Mouse (Mus musculus): Measurements from ENCODE around the gene Il5. TPM values are rescaled to one million over a fixed set of nuclear protein-coding genes. Genes with fewer than 3 reads are reported as not detected.

Il5 gene
- total RNA-seq (2021): not detected
- long read RNA-seq: 0 reads

DNA sequence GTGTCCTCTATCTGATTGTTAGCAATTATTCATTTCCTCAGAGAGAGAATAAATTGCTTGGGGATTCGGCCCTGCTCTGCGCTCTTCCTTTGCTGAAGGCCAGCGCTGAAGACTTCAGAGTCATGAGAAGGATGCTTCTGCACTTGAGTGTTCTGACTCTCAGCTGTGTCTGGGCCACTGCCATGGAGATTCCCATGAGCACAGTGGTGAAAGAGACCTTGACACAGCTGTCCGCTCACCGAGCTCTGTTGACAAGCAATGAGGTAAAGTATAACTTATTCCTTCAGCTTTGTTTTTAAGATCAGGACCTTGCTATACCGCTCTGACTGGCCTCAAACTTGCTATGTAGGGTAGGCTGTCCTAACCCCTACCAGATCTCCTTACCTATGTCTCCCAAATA is at the start of gene Il5:
TSS of gene Il5 (plus strand) at position 80 of the 400 bp plus-strand sequence.
- DNase-seq (ENCODE audit: low spot score in 2 of 2): no peak

DNA sequence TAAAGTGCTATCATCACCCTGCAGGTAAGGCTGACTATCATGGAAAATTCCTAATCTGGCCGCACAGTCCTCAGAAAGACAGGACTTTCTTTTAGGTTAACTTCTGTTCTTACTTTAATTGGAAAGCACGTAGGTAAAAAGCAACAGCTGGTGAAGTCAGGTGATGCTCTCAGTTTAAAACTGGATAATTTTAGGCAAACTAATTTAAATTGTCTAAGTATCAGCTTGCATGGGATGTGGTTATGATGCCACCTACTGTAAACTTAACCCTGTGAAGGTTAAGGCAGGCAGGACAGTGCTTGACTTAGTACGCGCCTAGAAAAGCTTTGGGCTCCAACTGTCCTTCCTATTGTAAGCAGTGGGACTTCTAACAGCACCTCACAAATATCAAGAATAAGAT is 49.2 kb upstream of the Il5 start:
- no peak for DNase-seq (ENCODE audit: low spot score in 2 of 2)

DNA sequence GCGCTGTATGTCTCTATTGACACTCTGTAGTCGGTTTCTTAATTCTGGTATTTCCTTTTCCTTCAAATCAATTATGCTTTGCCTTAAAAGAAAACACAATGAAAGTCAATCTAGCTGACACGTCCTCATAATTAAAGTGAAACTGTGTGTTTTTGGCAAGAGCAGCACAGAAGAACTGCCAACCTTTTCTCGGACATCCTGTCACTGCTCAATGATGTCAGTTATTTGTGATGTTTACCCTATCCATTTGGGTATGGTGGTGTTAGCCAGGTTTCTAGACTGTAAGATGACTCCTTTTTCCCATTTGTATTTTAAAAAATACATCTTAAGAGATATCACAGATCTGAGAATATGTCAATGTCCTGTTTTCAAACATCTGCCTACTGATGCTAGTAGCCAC is 40.5 kb upstream of the Il5 start:
- no peak for DNase-seq (ENCODE audit: low spot score in 2 of 2)

- DNase-seq (ENCODE audit: low spot score in 2 of 2): no peak
Observed at GRCm38 (mm10) chr11:53681686-53682085, 38.9 kb upstream of the Il5 start.

- no peak for DNase-seq (ENCODE audit: low spot score in 2 of 2)
Observed at GRCm38 (mm10) chr11:53682170-53682569, 38.4 kb upstream of the Il5 start.

DNA sequence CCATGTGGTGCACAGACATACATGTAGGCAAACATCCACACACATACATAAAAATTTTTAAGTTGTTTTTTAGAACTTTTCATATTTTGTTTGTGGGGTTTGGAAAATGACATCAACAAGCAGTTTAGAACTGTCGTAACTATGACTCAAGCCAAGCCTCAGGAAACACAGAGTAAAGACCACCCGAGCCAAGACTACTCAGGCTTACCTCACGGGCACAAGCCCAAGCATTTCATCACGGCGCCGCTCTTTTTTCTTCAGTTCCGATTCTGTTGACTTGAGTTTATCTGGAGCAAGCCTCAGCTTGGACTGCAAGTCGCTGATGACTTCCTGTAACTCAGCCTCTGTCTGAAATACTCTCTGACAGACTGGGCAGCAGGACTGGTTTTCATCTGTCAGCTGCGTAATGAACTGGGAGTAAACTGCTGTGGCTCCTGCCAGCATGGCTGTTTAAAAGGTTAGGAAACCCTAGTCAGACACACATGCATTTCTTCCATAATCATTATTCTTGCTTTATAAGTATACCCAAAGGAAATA is 37.5 kb upstream of the Il5 start:
- DNase-seq (ENCODE audit: low spot score in 2 of 2): no peak

GRCm38 (mm10) chr11:53691979-53692378 is 28.6 kb upstream of the Il5 start:
- DNase-seq (ENCODE audit: low spot score in 2 of 2): no peak

DNA sequence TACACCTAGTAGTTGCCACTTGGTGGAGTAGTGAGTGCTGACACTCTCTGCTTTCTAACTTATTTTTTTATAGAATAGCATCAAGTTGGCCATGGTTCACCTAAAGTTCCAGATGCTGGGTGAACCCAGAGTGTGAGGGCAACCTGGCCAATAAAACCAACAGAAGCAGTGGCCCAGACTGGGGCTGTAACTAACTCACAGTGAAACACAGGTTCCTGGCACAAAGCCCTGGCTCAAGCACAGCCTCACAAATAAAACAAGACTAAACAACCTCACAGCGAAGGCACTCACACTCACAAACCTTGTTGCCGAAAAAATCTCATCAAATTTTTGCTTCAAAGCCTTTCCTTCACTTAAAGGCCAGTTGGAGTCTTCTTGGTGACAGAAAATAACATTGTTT is 22.1 kb upstream of the Il5 start:
- DNase-seq (ENCODE audit: low spot score in 2 of 2): no peak

DNA sequence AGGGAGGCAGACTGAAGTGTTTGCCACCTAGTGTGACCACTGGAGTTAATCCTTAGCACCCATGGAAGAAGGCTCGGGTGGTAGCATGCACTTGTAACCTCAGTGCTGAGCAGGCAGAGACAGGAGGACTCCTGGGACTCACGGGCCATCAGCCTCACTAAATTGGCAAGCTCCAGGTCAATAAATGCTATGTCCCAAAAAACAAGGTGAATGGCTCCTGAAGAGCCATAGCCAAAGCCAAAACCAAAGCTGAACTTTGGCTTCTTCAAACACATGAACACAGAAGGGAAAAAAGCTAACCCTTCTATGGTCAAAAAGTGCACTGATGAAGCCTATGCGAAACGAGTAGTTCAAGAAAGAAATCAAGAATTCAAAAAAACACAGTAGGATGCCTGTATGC is 21.2 kb upstream of the Il5 start:
- DNase-seq (ENCODE audit: low spot score in 2 of 2): no peak

DNA sequence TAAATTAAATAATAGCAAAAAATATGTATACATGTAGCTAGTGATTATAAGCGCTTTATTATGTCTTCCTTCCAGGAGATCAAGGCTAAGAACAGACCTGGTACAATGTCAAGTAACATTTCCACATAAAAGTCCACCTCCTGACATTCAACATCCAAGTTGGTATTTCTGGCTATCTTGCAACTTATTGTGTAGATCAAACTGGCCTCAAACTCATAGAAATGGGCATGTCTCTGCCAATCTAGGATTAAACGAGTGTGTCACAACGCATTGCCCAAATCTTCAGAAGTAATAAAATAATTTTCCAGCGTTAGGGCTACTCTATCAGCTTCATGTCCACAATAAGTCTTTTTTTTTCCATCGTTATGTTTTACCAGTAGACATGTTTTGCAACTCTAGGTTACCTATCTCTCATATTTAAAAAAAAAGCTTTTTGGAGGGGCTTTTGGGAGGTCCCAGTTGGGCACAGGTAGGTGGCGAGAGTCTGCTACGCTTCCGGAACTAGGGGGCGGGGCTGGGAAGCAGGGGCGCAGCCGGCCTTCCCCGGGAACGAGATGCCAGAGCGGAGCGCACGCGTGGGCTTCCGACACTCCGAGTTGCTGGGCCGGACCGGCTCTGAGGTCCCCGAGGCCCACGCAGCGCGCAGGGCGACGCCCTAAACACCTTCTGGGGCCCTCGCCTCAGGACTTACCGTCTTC is 14.2 kb upstream of the Il5 start:
- DNase-seq (ENCODE audit: low spot score in 2 of 2): peak in 1 of 2 experiments; percentile 21

DNA sequence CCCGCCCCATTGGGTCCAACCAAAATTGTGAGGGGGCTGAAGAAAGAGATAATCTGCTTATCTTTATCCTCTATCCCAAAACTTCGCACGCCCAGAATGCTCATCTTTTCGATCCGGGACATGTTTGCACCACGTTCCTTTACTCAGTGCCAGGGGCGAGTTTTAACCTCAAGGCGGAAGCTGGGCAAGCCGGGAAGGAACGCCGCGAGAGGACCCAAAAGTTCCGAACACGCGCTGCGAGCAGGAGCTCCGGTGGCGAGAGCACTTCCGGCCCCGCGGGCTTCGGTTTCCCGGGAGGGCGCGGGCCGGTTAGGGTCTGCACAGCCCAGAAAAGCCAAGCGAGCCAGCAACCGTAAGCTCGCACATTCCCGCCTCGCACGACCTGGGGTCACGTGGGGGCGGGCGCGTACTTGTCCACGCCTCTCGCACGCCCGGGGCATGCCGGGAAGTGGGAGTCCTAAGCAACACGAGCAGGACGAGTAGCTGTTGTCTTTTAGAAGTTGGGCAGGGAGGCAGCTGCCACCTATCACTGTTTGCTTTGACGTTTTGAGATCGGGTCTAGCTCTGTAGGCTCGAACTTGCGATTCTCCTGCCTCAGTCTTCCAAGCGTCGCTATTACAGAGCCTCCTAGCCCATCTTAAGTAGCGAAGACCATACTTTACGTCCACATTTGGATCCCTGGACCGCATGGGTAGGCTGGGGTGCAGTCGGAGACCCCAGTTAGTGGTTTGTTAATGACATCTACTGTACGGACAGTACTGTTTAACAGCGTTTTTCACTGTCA is 13.5 kb upstream of the Il5 start, which contains the start of gene Rad50:
TSS of gene Rad50 (minus strand) at position 386 of the 784 bp plus-strand sequence.
- peak; percentile 86 to 95 for DNase-seq (ENCODE audit: low spot score in 2 of 2)

- DNase-seq (ENCODE audit: low spot score in 2 of 2): no peak
Observed at GRCm38 (mm10) chr11:53707718-53708009, 12.9 kb upstream of the Il5 start.

- no peak for DNase-seq (ENCODE audit: low spot score in 2 of 2)
Observed at GRCm38 (mm10) chr11:53719701-53720100, 893 bp upstream of the Il5 start.

GRCm38 (mm10) chr11:53731457-53731856 is 10.9 kb downstream of the Il5 start:
- DNase-seq (ENCODE audit: low spot score in 2 of 2): no peak

DNA sequence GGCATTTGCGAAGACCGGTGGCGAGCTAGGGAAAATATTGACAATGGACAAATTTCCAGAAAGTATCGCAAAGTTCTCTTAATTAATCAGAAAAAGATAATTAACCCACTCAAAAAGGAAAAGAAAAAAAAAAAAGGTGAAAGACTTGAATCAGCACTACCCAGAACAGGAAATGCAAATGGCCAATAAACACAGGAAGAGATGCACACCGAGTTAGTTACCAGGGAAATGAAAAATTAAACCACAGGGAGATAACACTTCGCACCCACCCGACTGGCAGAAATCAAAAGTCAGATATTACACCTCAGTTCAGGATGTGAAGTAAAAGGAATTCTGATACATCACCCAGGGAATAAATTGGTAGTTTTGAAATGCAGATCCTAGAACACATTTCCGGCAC is 11.7 kb downstream of the Il5 start:
- DNase-seq (ENCODE audit: low spot score in 2 of 2): no peak

DNA sequence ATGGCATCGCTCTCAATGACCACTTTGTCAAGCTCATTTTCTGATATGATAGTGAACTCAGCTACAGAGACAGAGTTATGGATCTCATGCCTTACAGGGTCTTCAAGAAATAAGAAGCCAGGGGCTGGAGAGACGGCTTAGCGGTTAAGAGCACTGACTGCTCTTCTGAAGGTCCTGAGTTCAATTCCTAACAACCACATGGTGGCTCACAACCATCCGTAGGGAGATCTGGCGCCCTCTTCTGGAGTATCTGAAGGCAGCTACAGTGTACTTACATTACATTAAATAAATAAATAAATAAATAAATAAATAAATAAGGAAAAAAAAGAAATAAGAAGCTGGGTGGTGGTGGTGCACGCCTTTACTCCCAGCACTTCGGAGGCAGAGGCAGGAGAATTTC is 13.2 kb downstream of the Il5 start:
- DNase-seq (ENCODE audit: low spot score in 2 of 2): no peak

DNA sequence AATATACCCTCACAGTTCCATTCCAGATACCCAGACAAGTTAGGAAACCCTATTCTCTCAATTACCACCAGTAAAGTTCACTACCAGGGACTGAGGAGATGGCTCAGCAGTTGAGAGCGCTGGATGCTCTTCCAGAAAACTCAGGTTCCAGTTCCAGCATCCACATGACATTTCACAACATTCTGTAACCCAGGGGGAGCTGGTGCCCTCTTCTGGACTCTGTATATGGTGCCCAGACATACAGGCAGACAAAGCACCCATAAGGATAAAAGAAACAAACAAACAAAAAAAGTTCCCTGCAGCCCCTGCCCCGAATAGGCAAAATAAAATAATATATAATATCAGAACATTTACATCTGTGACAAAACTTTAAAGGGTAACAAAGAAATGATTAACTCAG is 13.8 kb downstream of the Il5 start:
- no peak for DNase-seq (ENCODE audit: low spot score in 2 of 2)

DNA sequence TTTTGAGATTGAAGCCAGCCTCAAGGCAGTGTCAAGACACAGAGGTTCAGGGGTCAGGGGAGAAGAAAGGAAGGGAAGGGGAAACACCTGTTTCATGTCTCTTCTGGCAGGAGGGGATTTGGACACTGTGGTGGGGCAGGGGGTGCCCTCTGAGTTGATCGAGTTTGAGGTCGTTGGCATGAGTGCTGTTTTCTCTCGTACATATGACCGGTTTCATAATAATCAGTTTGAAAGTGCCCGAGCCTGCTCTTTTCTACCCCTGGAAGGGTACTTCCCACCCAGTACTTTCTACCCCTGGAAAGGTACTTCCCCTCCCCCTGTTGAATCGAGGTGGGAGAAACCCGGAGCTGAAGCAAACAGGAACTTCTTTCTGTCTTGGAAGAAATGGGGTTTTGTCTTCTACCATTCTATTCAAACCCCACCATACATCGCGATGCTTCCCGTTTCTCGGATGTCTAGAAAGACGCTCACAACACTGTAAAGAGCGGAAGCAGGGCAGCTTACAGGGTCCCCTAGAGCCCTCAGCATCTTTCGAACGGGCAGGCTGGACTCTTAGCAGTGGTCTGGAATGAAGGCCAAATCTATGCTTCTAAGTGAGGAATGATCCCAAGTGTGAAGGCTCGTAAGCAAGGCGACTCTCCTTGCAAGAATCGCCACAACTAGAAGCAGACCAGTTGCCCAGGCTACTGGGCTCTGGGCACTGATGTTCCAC is 14.5 kb downstream of the Il5 start:
- no peak for DNase-seq (ENCODE audit: low spot score in 2 of 2)

- DNase-seq (ENCODE audit: low spot score in 2 of 2): peak; percentile 35 to 75
Observed at GRCm38 (mm10) chr11:53735682-53736245, 15.2 kb downstream of the Il5 start.

DNA sequence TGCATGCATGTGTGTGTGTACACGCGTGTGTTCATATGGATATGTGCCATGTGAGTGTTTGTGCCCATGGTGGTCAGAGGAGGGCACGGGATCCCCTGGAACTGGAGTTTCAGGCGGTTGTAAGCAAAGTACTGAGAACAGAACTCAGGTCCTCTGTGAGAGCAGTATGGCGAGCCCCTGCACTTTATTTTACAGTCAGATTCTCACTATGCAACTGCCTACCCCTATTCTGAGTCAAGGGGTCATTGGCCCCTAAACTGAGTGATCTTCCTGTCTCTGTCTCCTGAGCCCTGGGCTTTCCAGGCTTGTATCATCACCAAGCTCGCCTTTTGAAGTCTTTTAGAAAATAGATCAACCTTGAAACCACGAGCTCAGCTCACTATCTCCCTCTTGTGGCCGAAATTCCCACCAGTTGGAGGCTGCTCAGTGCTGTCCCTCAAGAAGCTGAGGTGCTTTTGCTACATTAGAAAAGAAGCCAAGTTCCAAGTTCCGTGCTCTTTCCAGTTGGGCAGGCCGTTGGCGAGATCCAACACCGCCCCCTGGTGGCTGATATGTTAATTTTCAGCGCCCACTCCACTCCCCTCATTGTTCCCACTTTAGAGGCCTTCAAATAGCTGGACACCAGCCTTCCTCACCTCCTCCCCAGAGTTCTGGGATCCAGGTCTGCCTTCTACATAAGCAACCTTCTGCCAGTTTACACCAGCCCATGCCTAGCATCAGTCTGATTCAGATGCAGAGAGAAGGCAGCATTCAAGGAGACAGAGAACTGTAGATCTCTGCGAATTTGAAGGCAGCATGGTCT is 16.4 kb downstream of the Il5 start:
- peak; percentile 37 to 69 for DNase-seq (ENCODE audit: low spot score in 2 of 2)

DNA sequence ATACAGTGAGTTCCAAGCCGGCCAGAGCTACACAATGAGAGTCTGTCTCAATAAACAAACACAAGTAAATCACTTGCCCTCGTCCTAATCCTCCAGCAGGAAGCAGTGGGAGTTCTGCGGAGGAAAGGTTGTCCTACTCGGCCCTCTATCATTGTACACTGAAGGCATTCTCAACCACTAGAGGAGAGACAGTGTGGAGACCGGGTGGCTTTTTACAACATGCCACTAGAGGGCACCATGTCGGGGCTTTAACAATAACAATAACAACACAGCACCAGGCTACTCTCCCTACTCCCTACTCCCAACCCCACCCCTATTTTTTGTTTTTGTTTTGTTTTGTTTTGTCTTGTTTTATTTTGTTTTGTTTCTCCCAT is 17.0 kb downstream of the Il5 start:
- peak; percentile 31 to 80 for DNase-seq (ENCODE audit: low spot score in 2 of 2)
